Mouse (Mus musculus) kidney, adult 2 months (tissue): ENCODE data around the gene Ppip5k2. TPM values are rescaled to one million over a fixed set of nuclear protein-coding genes. Genes with fewer than 3 reads are reported as not detected.
"Not testable (repeated sequence)": the region's sequence is repeated elsewhere in the genome, so short reads cannot be mapped to it uniquely, and the experiment has no call there.

Experiments
- DNase-seq: peaks from one replicate; pipeline ENCODE4 v3.0.0; 2021
- H3K27ac ChIP-seq: fragments of 200-500 bp; 2 replicates; pipeline ENCODE4 v1.5.1; 2012; ENCODE audit warnings: low read depth, low read length, control low read depth, inconsistent platforms; ENCODE audit not compliant: insufficient read depth
- H3K27me3 ChIP-seq: fragments of 200-500 bp; replicated peaks from 2 replicates; pipeline ENCODE4 v1.6.1; 2012; ENCODE audit warnings: mild to moderate bottlenecking, moderate library complexity, low read length, inconsistent platforms; ENCODE audit not compliant: control insufficient read depth, insufficient read depth
- H3K36me3 ChIP-seq: fragments of 200-500 bp; 2 replicates; pipeline ENCODE4 v1.6.1; 2012; ENCODE audit warnings: mild to moderate bottlenecking, moderate library complexity, low read length, inconsistent platforms; ENCODE audit not compliant: control insufficient read depth, insufficient read depth
- H3K4me1 ChIP-seq: fragments of 200-500 bp; 2 replicates; pipeline ENCODE4 v1.6.1; 2011; ENCODE audit warnings: low read length; ENCODE audit not compliant: control insufficient read depth, insufficient read depth
- H3K4me3 ChIP-seq: fragments of 200-500 bp; 2 replicates; pipeline ENCODE4 v1.5.1; 2011; ENCODE audit warnings: mild to moderate bottlenecking, low read depth, low read length, control low read depth; ENCODE audit not compliant: insufficient read depth
- CTCF ChIP-seq: fragments of 200-500 bp; conservative IDR thresholded peaks from 2 replicates; pipeline ENCODE4 v1.5.1; 2011; ENCODE audit warnings: low read depth, mild to moderate bottlenecking, control low read depth, low read length, moderate library complexity, mixed read lengths; ENCODE audit not compliant: insufficient read depth, insufficient read length
- POLR2A ChIP-seq: fragments of 200-500 bp; IDR thresholded peaks from one replicate; pipeline ENCODE4 v1.6.1; 2011; ENCODE audit warnings: low read depth, low read length, control low read depth
- WGBS: fragments of 180-500 bp; shearing (Covaris S2); methylation state at CpG from one replicate; pipeline ENCODE4 v1.1.7; 2018; 5-methylcytosine and 5-hydroxymethylcytosine counted together
- polyA plus RNA-seq: library from polyadenylated mRNA; depleted of rRNA; stranded (reverse); fragments of >200 nt; gene quantifications from 2 replicates; pipeline ENCODE4 v1.2.3, GENCODE M21; 2012

Ppip5k2 gene
- polyA plus RNA-seq, 1 experiment, result 3.7 TPM

DNA sequence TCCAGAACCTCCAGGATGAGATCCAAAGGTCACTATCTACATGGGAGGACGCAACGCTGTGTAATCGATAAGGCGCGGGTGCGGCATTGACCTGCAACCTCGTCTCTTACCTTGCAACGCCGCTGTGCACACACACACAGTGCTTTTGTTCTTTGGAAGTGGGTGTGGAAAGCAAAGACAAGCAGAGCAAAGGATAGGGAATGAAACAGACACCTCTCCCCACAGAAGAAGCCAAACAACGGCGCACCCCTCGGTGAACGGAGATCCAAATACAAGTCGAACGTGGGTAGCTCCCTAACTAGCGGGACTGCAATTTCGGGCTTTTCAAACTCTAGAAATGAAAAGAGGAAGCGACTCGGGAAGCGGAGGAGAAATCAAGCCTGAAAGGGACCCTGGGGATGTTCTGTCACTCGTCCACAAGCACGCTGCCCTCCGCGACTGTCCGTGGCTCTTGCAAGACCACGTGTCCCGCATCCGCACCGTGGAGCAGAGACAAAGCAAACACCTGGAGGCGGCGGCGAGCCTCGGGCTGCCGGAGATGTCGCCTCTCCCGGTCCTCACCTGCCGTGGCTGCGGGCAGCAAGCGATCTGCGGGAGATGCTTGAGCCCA lies 812 bp downstream of the Ppip5k2 start:
- DNase-seq, result peak; percentile 22
- Histone ChIP-seq H3K36me3 (no peaks in the 10 kb centered on the region), H3K4me3 (peak overlapping the region; percentile 87), H3K4me1 (peaks cover 4% of the 10 kb centered on the region; the same call in 1 of the 2 replicates), H3K27me3 (no peaks in the 10 kb centered on the region), H3K27ac (peak overlapping the region; percentile 9; the same call in 1 of the 2 replicates)
- TF ChIP-seq CTCF (no peak), POLR2A (no peak)
- under 1% methylated on average over 40 of the region's 40 CpGs for WGBS

DNA sequence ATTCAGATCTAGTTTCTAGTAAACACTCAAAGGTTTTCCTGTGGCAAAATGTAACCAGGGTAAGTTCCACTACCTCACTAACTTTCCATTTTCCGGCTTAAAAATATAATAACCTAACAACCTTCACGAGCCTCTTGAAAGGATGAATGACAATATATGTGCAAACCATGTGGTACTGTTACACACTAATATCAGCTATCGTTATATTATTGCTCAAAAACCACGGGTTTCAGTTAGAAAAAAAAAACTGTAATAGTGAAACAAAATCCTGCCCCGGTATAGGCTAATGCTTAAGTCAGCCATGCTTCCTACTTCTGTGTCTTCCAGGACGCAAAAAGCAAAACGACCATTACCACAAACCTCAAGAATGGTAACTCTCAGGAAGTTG lies 1.3 kb downstream of the Ppip5k2 start:
- 4% methylated on average over 7 of the region's 7 CpGs for WGBS
- Histone ChIP-seq H3K36me3 (no peaks in the 10 kb centered on the region), H3K27ac (no peak overlapping the region; the same call in 1 of the 2 replicates), H3K4me1 (peaks cover 4% of the 10 kb centered on the region; the same call in 1 of the 2 replicates), H3K27me3 (no peaks in the 10 kb centered on the region), H3K4me3 (peak overlapping the region; percentile 87)
- TF ChIP-seq POLR2A (no peak), CTCF (no peak)
- no peak for DNase-seq

DNA sequence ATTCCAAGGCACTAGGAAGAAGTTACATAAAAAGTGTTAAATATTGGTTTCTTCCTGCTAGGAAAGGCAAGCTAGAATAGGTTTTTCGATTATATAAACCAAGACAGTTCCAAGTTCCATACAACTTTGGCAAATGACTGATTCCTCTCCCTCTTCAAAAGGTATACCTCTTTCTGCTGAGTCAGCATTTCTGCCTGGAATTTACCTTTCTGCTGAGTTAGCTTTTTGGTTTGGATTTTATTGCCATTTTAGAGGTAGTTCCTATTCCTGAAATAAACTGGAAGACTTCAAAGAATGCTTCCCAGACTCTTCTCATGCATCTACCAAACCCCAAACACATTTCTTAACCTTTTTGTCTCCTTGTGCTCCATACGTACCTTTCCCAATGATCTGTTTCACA lies 2.1 kb downstream of the Ppip5k2 start:
- WGBS, result 70% methylated on average over 2 of the region's 2 CpGs
- Histone ChIP-seq H3K36me3 (no peaks in the 10 kb centered on the region), H3K4me3 (no peak overlapping the region), H3K27me3 (no peaks in the 10 kb centered on the region), H3K4me1 (peaks cover 4% of the 10 kb centered on the region; the same call in 1 of the 2 replicates), H3K27ac (no peak overlapping the region)
- DNase-seq, result peak; percentile 12
- TF ChIP-seq CTCF, result no peak
- TF ChIP-seq POLR2A, result no peak

DNA sequence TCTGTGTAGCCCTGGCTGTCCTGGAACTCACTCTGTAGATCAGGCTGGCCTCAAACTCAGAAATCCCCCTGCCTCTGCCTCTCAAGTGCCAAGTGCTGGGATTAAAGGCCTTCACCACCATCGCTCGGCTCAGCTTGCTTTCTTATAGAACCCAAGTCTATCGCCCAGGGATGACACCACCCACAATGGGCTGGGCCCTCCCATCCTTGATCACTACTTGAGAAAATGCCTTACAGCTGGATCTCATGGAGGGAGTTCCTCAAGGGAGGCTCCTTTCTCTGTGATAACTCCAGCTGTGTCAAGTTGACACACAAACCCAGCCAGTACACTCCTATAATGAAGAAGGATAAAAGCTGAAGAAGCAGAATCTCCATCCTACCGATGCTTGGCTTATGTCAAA lies 4.5 kb downstream of the Ppip5k2 start:
- WGBS, result 85% methylated on average over 4 of the region's 4 CpGs
- H3K27ac ChIP-seq, H3K4me3 ChIP-seq, DNase-seq, H3K4me1 ChIP-seq, H3K27me3 ChIP-seq, H3K36me3 ChIP-seq: not testable (repeated sequence)

DNA sequence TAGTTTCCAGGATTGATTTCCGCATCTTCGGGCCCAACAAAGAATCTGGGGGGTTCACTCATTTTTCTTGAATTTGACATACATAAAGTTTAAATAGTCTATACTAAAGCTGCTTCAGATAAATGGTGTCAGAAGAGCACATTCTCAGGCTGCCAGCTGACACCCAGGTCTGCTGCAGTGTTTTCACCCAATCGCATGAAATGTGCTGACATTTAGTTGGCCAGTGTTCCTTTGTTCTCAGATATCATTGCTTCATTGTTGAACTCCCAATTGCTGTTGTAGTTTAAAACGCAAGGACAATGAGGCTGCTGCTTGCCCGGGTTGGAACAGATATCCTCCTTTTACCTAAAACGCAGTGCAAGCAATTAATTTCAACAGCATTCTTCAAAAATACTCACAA lies 8.7 kb downstream of the Ppip5k2 start:
- no peak overlapping the region for H3K27ac ChIP-seq
- no peaks in the 10 kb centered on the region; the same call in 1 of the 2 replicates for H3K36me3 ChIP-seq
- H3K4me1 ChIP-seq, result no peaks in the 10 kb centered on the region; the same call in 1 of the 2 replicates
- H3K27me3 ChIP-seq, result no peaks in the 10 kb centered on the region
- DNase-seq, result no peak
- no peak overlapping the region for H3K4me3 ChIP-seq
- WGBS, result 82% methylated on average over 6 of the region's 6 CpGs
- no peak for TF ChIP-seq POLR2A
- TF ChIP-seq CTCF, result no peak

DNA sequence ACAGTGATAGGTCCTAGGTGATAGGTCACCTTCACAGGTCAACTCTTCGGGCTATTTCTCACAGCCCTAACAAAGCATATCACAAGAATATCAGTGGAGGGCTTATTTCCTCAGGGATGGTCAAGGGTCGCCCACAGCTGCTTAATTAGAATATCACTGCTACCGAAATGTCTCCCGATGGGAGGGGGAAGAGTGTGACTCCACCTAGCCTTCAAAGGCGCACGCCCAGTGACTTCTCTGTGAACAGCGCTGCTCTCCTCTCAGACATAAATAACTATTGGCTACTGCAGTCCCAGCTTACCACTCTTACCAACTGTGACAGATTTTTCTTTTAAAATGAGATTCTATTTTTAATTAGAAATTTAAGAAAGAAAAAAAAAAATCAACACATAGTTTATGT lies 9.6 kb downstream of the Ppip5k2 start:
- Histone ChIP-seq H3K4me1 (no peaks in the 10 kb centered on the region; the same call in 1 of the 2 replicates), H3K36me3 (no peaks in the 10 kb centered on the region; the same call in 1 of the 2 replicates), H3K4me3 (no peak overlapping the region), H3K27me3 (no peaks in the 10 kb centered on the region), H3K27ac (0 out of 2 replicates have a peak overlapping the region, but pooled peaks have one; percentile 31)
- 73% methylated on average over 7 of the region's 7 CpGs for WGBS
- DNase-seq, result no peak
- TF ChIP-seq CTCF (no peak), POLR2A (no peak)

DNA sequence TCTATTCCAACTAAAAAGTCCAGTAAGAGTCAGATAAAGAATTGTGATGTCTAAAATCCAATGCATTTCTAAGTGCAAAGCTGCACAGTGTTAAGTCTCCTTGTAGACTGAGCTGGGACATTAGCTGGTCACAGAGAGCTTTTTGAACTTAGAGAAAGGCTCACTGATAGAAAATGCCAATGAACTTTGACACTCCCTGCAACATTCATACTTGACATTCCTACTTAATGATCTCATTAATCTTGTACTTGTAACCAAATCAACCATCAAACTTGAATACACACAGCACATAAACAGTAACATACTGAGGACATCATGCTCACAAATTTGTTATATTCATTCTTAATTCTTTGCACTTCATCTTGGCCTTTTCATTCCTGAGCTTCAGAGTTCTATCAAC lies 10.4 kb downstream of the Ppip5k2 start:
- Histone ChIP-seq H3K36me3 (no peaks in the 10 kb centered on the region; the same call in 1 of the 2 replicates), H3K27me3 (no peaks in the 10 kb centered on the region), H3K4me1 (no peaks in the 10 kb centered on the region; the same call in 1 of the 2 replicates), H3K27ac (no peak overlapping the region), H3K4me3 (no peak overlapping the region)
- TF ChIP-seq CTCF, result no peak
- no peak for TF ChIP-seq POLR2A
- DNase-seq, result peak; percentile 34
